In genomic region chr5:6044859-6045258, GRCm38 (mm10) we compare ENCODE assay signal across 24 mouse cellular contexts.
DNase-seq lines count a peak whose midpoint lies in the region; ATAC-seq and TF ChIP-seq lines count a peak whose summit lies in the region.
"Had no signal": no experiment of that assay in that cellular context is flagged by ENCODE, and none has a peak within 500 bp of the region (broad histone marks: within the 10 kb centered on the region; RNA-seq: fewer than 3 reads in every experiment).

No protein-coding gene starts in this region.

- intact Hi-C loops in left cerebral cortex, postnatal 25 days (cut with DNase I): no loop called here

- no peak for TF ChIP-seq CTCF in hindbrain, postnatal 0 days (IDR thresholded peaks at IDR 0.05; ENCODE audit: low read depth)

- no peak overlapping the region for H3K9ac ChIP-seq in hindbrain, embryonic 13.5 days
- H3K9ac ChIP-seq in midbrain, embryonic 12.5 days (replicated peaks): no peak overlapping the region
- no peak overlapping the region for H3K9ac ChIP-seq in midbrain, embryonic 15.5 days
- no peak overlapping the region for H3K9ac ChIP-seq in hindbrain, postnatal 0 days (replicated peaks; ENCODE audit: low read length)
- H3K9ac ChIP-seq: embryonic facial prominence, embryonic 12.5 days; embryonic facial prominence, embryonic 15.5 days; forebrain, embryonic 15.5 days; heart, embryonic 13.5 days had no signal

- H3K9me3 ChIP-seq in hindbrain, embryonic 10.5 days: no peaks in the 10 kb centered on the region
- H3K9me3 ChIP-seq in hindbrain, embryonic 13.5 days: no peaks in the 10 kb centered on the region
- H3K9me3 ChIP-seq in midbrain, embryonic 12.5 days: no peaks in the 10 kb centered on the region
- no peaks in the 10 kb centered on the region for H3K9me3 ChIP-seq in midbrain, embryonic 15.5 days
- H3K9me3 ChIP-seq in hindbrain, postnatal 0 days (ENCODE audit: low read length): no peaks in the 10 kb centered on the region
- H3K9me3 ChIP-seq: embryonic facial prominence, embryonic 12.5 days; embryonic facial prominence, embryonic 15.5 days; forebrain, embryonic 15.5 days; heart, embryonic 10.5 days; heart, embryonic 13.5 days had no signal

- H3K27ac ChIP-seq in hindbrain, embryonic 10.5 days: peak overlapping the region; percentile 29; the same call in 1 of the 2 replicates
- no peak overlapping the region for H3K27ac ChIP-seq in hindbrain, embryonic 13.5 days
- H3K27ac ChIP-seq in midbrain, embryonic 12.5 days (replicated peaks): no peak overlapping the region
- no peak overlapping the region for H3K27ac ChIP-seq in midbrain, embryonic 15.5 days
- no peak overlapping the region for H3K27ac ChIP-seq in hindbrain, postnatal 0 days
- H3K27ac ChIP-seq: embryonic facial prominence, embryonic 12.5 days; embryonic facial prominence, embryonic 15.5 days; forebrain, embryonic 15.5 days; heart, adult 2 months; heart, embryonic 10.5 days; heart, embryonic 13.5 days had no signal

- ATAC-seq in hindbrain, embryonic 13.5 days (ENCODE audit: low FRiP score): no peak
- peak; percentile 62; the same call in 1 of the 2 replicates for ATAC-seq in midbrain, embryonic 12.5 days (ENCODE audit: low FRiP score, low read depth)
- no peak for ATAC-seq in midbrain, embryonic 15.5 days (replicated peaks)
- no peak for ATAC-seq in hindbrain, postnatal 0 days
- ATAC-seq: CD4-positive, CD25-positive, alpha-beta regulatory T cell, adult 4 months; forebrain, embryonic 15.5 days; intestine, postnatal 0 days had no signal

- H3K4me1 ChIP-seq in hindbrain, embryonic 10.5 days (replicated peaks): peaks cover 8% of the 10 kb centered on the region; the same call in 1 of the 2 replicates
- 0 out of 2 replicates have a peak, but pooled peaks cover 4% of the 10 kb centered on the region for H3K4me1 ChIP-seq in hindbrain, embryonic 13.5 days (replicated peaks)
- no peaks in the 10 kb centered on the region for H3K4me1 ChIP-seq in midbrain, embryonic 12.5 days
- no peaks in the 10 kb centered on the region for H3K4me1 ChIP-seq in midbrain, embryonic 15.5 days
- H3K4me1 ChIP-seq in hindbrain, postnatal 0 days (ENCODE audit: insufficient read depth, low read length): no peaks in the 10 kb centered on the region
- H3K4me1 ChIP-seq: embryonic facial prominence, embryonic 12.5 days; embryonic facial prominence, embryonic 15.5 days; forebrain, embryonic 15.5 days; heart, embryonic 10.5 days; heart, embryonic 13.5 days had no signal

- H3K4me3 ChIP-seq in hindbrain, embryonic 10.5 days: no peak overlapping the region
- no peak overlapping the region for H3K4me3 ChIP-seq in hindbrain, embryonic 13.5 days
- H3K4me3 ChIP-seq in midbrain, embryonic 12.5 days: no peak overlapping the region
- no peak overlapping the region for H3K4me3 ChIP-seq in midbrain, embryonic 15.5 days
- H3K4me3 ChIP-seq in hindbrain, postnatal 0 days (ENCODE audit: low read length): no peak overlapping the region
- H3K4me3 ChIP-seq: embryonic facial prominence, embryonic 12.5 days; embryonic facial prominence, embryonic 15.5 days; forebrain, embryonic 15.5 days; heart, adult 2 months; heart, embryonic 10.5 days; heart, embryonic 13.5 days had no signal

- no peak overlapping the region for H3K4me2 ChIP-seq in hindbrain, embryonic 13.5 days
- no peak overlapping the region for H3K4me2 ChIP-seq in midbrain, embryonic 12.5 days (replicated peaks)
- no peak overlapping the region for H3K4me2 ChIP-seq in midbrain, embryonic 15.5 days
- no peak overlapping the region for H3K4me2 ChIP-seq in hindbrain, postnatal 0 days (ENCODE audit: low read depth, low read length)
- H3K4me2 ChIP-seq: embryonic facial prominence, embryonic 12.5 days; embryonic facial prominence, embryonic 15.5 days; forebrain, embryonic 15.5 days; heart, embryonic 13.5 days had no signal

- DNase-seq in hindbrain, embryonic 10.5 days (ENCODE audit: low spot score): no peak
- peak; percentile 7 for DNase-seq in hindbrain, postnatal 0 days (ENCODE audit: low spot score)
- DNase-seq in left cerebral cortex, postnatal 25 days (ENCODE audit: low spot score in 2 of 2): no peak
- DNase-seq: adrenal gland, adult 2 months; adrenal gland, postnatal 14 days; cerebellum, adult 11-12 months; cerebellum, adult 8-10 months; cerebellum, postnatal 10 days; cerebellum, postnatal 36 days; gastrocnemius, postnatal 10 days; gastrocnemius, postnatal 36 days; heart, adult 2 months; heart, postnatal 14 days; heart, postnatal 4 days had no signal

- H3K27me3 ChIP-seq in hindbrain, embryonic 10.5 days (ENCODE audit: insufficient read depth, poor library complexity, severe bottlenecking): no peaks in the 10 kb centered on the region
- H3K27me3 ChIP-seq in hindbrain, embryonic 13.5 days: no peaks in the 10 kb centered on the region
- H3K27me3 ChIP-seq in midbrain, embryonic 12.5 days: no peaks in the 10 kb centered on the region
- H3K27me3 ChIP-seq in midbrain, embryonic 15.5 days (replicated peaks): no peaks in the 10 kb centered on the region
- H3K27me3 ChIP-seq in hindbrain, postnatal 0 days (ENCODE audit: insufficient read depth, low read length): no peaks in the 10 kb centered on the region
- H3K27me3 ChIP-seq: embryonic facial prominence, embryonic 12.5 days; embryonic facial prominence, embryonic 15.5 days; forebrain, embryonic 15.5 days; heart, embryonic 13.5 days had no signal

- 48% methylated on average over 4 of the region's 4 CpGs for WGBS in hindbrain, embryonic 10.5 days
- 25% methylated on average over 4 of the region's 4 CpGs for WGBS in hindbrain, embryonic 13.5 days
- WGBS in midbrain, embryonic 12.5 days: 51% methylated on average over 4 of the region's 4 CpGs
- 39% methylated on average over 4 of the region's 4 CpGs for WGBS in midbrain, embryonic 15.5 days
- WGBS in hindbrain, postnatal 0 days: 30% methylated on average over 4 of the region's 4 CpGs

- H3K36me3 ChIP-seq in hindbrain, embryonic 10.5 days: no peaks in the 10 kb centered on the region
- H3K36me3 ChIP-seq in hindbrain, embryonic 13.5 days: no peaks in the 10 kb centered on the region
- H3K36me3 ChIP-seq in midbrain, embryonic 12.5 days: no peaks in the 10 kb centered on the region
- H3K36me3 ChIP-seq in midbrain, embryonic 15.5 days (replicated peaks): no peaks in the 10 kb centered on the region
- no peaks in the 10 kb centered on the region for H3K36me3 ChIP-seq in hindbrain, postnatal 0 days (ENCODE audit: insufficient read depth, low read length)
- H3K36me3 ChIP-seq: embryonic facial prominence, embryonic 12.5 days; embryonic facial prominence, embryonic 15.5 days; forebrain, embryonic 15.5 days; heart, embryonic 10.5 days; heart, embryonic 13.5 days had no signal
